Mouse (Mus musculus): ENCODE measurements around the gene Csrp1. TPM values are rescaled to one million over a fixed set of nuclear protein-coding genes. Genes with fewer than 3 reads are reported as not detected.

The Csrp1 gene
- polyA plus RNA-seq, 1 experiment from 2014 or later, result 52.9 TPM

GRCm38 (mm10) chr1:135728631-135729366, 8.9 kb downstream of the Csrp1 start:
- Histone ChIP-seq H3K9me3 (replicated peaks; ENCODE audit: control insufficient read depth, low read length) (no peaks in the 10 kb centered on the region), H3K4me2 (ENCODE audit: low read depth, low read length) (peak overlapping the region; percentile 85), H3K27me3 (ENCODE audit: control insufficient read depth, insufficient read depth, low read length) (no peaks in the 10 kb centered on the region), H3K4me1 (ENCODE audit: control insufficient read depth, insufficient read depth, low read length) (peaks cover 16% of the 10 kb centered on the region), H3K36me3 (replicated peaks; ENCODE audit: control insufficient read depth, insufficient read depth, low read depth, low read length) (no peaks in the 10 kb centered on the region), H3K27ac (replicated peaks; ENCODE audit: low read depth, low read length) (no peak overlapping the region; the same call in 1 of the 2 replicates), H3K9ac (replicated peaks; ENCODE audit: low read length) (peak overlapping the region; percentile 50), H3K4me3 (ENCODE audit: low read depth, low read length) (peak overlapping the region; percentile 45)
- ATAC-seq (replicated peaks; ENCODE audit: insufficient number of reproducible peaks, low FRiP score, low TSS enrichment, low read depth), result peak; percentile 74
- peak; percentile 94 for DNase-seq (ENCODE audit: low spot score)
- 2% methylated on average over 35 of the region's 35 CpGs for WGBS

DNA sequence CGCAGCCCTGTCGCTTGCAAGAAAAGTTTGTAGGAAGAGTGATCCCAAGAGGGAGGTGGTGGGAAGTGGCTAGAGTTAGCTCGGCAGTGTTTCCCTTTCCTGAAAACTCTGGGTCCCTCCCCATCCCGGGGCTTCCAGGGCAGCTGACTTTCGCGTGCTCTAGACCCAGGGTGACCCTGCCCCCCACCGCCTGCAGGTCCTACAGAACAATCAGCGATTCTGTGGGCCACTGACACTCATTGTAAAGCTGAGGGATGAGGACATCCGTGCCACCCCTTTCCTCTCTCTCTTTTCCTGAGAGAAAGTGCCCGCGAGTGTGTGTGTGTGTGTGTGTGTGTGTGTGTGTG, 9.5 kb downstream of the Csrp1 start:
- ATAC-seq (replicated peaks; ENCODE audit: insufficient number of reproducible peaks, low FRiP score, low TSS enrichment, low read depth), result peak; percentile 17; the same call in 1 of the 2 replicates
- H3K4me3 ChIP-seq (ENCODE audit: low read depth, low read length), result peak overlapping the region; percentile 45
- DNase-seq (ENCODE audit: low spot score), result no peak
- H3K9ac ChIP-seq (replicated peaks; ENCODE audit: low read length), result peak overlapping the region; percentile 50
- no peaks in the 10 kb centered on the region for H3K36me3 ChIP-seq (replicated peaks; ENCODE audit: control insufficient read depth, insufficient read depth, low read depth, low read length)
- peak overlapping the region; percentile 85 for H3K4me2 ChIP-seq (ENCODE audit: low read depth, low read length)
- H3K9me3 ChIP-seq (replicated peaks; ENCODE audit: control insufficient read depth, low read length), result no peaks in the 10 kb centered on the region
- no peaks in the 10 kb centered on the region for H3K27me3 ChIP-seq (ENCODE audit: control insufficient read depth, insufficient read depth, low read length)
- no peak overlapping the region; the same call in 1 of the 2 replicates for H3K27ac ChIP-seq (replicated peaks; ENCODE audit: low read depth, low read length)
- peaks cover 18% of the 10 kb centered on the region for H3K4me1 ChIP-seq (ENCODE audit: control insufficient read depth, insufficient read depth, low read length)
- WGBS, result 1% methylated on average over 11 of the region's 11 CpGs

DNA sequence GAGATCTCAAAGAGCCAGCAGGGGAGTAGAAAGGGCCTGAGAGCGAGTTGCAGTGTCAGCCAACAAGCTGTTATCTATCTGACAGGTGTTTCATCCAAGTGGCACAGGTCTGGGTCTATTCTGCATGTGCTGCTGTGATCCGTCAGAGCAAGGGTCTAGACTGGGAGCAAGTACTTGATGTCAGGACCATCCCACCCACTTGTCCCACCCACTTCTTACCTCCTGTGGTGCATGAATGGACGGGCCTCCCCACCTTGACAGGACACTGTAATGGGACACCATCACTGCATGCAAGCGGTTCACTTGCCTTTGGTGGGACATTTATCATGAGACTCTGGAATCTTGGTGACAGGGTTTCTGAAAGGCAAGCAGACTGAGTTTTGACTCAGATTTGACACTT, 10.0 kb downstream of the Csrp1 start:
- Histone ChIP-seq H3K36me3 (replicated peaks; ENCODE audit: control insufficient read depth, insufficient read depth, low read depth, low read length) (no peaks in the 10 kb centered on the region), H3K27me3 (ENCODE audit: control insufficient read depth, insufficient read depth, low read length) (no peaks in the 10 kb centered on the region), H3K4me3 (ENCODE audit: low read depth, low read length) (peak overlapping the region; percentile 45), H3K4me2 (ENCODE audit: low read depth, low read length) (peak overlapping the region; percentile 85), H3K9me3 (replicated peaks; ENCODE audit: control insufficient read depth, low read length) (no peaks in the 10 kb centered on the region), H3K27ac (replicated peaks; ENCODE audit: low read depth, low read length) (no peak overlapping the region; the same call in 1 of the 2 replicates), H3K9ac (replicated peaks; ENCODE audit: low read length) (peak overlapping the region; percentile 50), H3K4me1 (ENCODE audit: control insufficient read depth, insufficient read depth, low read length) (peaks cover 18% of the 10 kb centered on the region)
- ATAC-seq (replicated peaks; ENCODE audit: insufficient number of reproducible peaks, low FRiP score, low TSS enrichment, low read depth) (no peak), DNase-seq (ENCODE audit: low spot score) (no peak)
- WGBS, result 25% methylated on average over 4 of the region's 4 CpGs

DNA sequence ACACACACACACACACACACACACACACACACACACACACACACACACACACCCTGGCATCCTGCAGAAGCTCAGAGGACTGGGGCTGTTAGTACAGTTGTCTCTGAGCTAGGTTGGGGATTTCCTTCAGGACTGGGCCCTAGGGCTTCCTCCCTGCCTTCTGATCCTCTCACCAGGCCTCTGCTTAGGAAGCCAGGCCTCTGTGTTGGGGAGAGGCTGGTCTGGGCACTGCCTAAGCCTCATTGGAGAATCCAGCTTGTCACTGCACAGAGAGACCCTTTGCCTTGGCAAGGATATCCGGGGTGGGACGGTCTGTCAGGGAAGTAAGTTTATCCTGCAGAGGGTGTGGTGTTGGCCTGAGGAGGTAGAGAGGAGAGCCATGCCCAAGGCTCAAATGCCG, 10.4 kb downstream of the Csrp1 start:
- Histone ChIP-seq H3K27me3 (ENCODE audit: control insufficient read depth, insufficient read depth, low read length) (no peaks in the 10 kb centered on the region), H3K9ac (replicated peaks; ENCODE audit: low read length) (peak overlapping the region; percentile 7; the same call in 1 of the 2 replicates), H3K36me3 (replicated peaks; ENCODE audit: control insufficient read depth, insufficient read depth, low read depth, low read length) (no peaks in the 10 kb centered on the region), H3K4me1 (ENCODE audit: control insufficient read depth, insufficient read depth, low read length) (peaks cover 20% of the 10 kb centered on the region), H3K9me3 (replicated peaks; ENCODE audit: control insufficient read depth, low read length) (no peaks in the 10 kb centered on the region), H3K4me2 (ENCODE audit: low read depth, low read length) (peak overlapping the region; percentile 85; the same call in 1 of the 2 replicates), H3K4me3 (ENCODE audit: low read depth, low read length) (no peak overlapping the region), H3K27ac (replicated peaks; ENCODE audit: low read depth, low read length) (no peak overlapping the region)
- DNase-seq (ENCODE audit: low spot score) (no peak), ATAC-seq (replicated peaks; ENCODE audit: insufficient number of reproducible peaks, low FRiP score, low TSS enrichment, low read depth) (no peak)
- 29% methylated on average over 3 of the region's 3 CpGs for WGBS

DNA sequence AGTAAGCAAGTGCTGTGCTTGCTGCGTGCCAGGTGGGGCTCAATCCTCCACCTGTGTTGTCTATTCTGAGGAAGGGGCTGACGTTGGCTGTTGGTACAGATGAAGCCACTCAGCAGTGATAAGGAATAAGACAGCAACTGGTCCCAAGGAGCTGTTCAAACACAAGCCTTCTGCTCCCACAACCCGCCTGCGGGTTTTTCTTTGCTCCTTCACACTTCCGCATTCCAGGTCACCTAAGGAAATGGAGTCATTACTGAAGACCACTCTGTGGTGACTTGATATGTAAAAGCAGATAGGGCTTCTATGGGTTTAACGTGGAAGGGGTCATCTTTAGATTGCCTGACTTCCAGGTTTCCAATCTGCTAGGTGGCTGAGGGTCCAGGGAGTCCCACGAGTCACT, 11.5 kb downstream of the Csrp1 start:
- Histone ChIP-seq H3K9me3 (replicated peaks; ENCODE audit: control insufficient read depth, low read length) (no peaks in the 10 kb centered on the region), H3K9ac (replicated peaks; ENCODE audit: low read length) (no peak overlapping the region), H3K4me2 (ENCODE audit: low read depth, low read length) (no peak overlapping the region), H3K4me3 (ENCODE audit: low read depth, low read length) (no peak overlapping the region), H3K36me3 (replicated peaks; ENCODE audit: control insufficient read depth, insufficient read depth, low read depth, low read length) (no peaks in the 10 kb centered on the region), H3K4me1 (ENCODE audit: control insufficient read depth, insufficient read depth, low read length) (peaks cover 24% of the 10 kb centered on the region), H3K27me3 (ENCODE audit: control insufficient read depth, insufficient read depth, low read length) (no peaks in the 10 kb centered on the region), H3K27ac (replicated peaks; ENCODE audit: low read depth, low read length) (peak overlapping the region; percentile 65)
- DNase-seq (ENCODE audit: low spot score), result no peak
- no peak for ATAC-seq (replicated peaks; ENCODE audit: insufficient number of reproducible peaks, low FRiP score, low TSS enrichment, low read depth)
- 52% methylated on average over 7 of the region's 7 CpGs for WGBS

DNA sequence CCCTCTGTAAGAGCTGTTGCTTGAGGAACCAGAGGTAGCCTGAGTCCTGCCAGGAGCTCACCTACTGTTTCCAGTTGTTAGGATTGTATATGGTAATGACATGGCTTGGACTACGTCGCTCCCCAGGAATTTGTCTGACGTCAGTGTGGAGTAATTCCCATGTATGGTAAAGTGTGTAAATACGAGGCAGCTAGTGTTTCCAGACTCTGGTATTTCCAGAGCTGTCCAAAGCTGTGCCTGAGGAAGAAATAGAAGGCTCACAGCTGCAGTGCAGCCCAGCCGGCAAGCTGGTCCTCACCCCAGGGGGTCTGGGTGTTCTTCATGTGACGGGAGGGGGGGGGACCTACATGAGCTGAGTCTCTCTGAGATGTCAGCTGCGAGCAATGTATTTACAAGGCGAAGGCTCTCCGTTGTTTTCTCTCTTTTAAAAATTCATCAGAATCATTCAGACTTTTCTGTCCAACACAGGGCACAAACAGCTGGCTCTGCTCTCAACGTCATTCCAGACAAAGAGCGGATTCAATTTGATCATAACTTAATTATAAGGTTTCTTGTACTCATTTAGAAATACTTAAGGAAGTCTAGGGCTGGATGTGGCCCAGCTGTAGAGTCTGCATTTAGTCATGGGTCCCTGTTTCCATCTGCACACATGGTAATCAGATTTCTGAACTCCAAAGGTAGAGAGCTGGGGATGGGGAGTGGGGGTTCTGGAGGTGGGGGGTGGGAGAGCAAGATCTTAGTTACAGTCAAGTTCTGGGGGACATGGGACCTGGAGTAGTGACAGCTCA, 12.2 kb downstream of the Csrp1 start:
- H3K9ac ChIP-seq (replicated peaks; ENCODE audit: low read length), result no peak overlapping the region
- no peak overlapping the region for H3K4me3 ChIP-seq (ENCODE audit: low read depth, low read length)
- DNase-seq (ENCODE audit: low spot score) (peak; percentile 90), ATAC-seq (replicated peaks; ENCODE audit: insufficient number of reproducible peaks, low FRiP score, low TSS enrichment, low read depth) (peak; percentile 74)
- peak overlapping the region; percentile 65 for H3K27ac ChIP-seq (replicated peaks; ENCODE audit: low read depth, low read length)
- H3K9me3 ChIP-seq (replicated peaks; ENCODE audit: control insufficient read depth, low read length), result no peaks in the 10 kb centered on the region
- 29% methylated on average over 11 of the region's 11 CpGs for WGBS
- no peaks in the 10 kb centered on the region for H3K36me3 ChIP-seq (replicated peaks; ENCODE audit: control insufficient read depth, insufficient read depth, low read depth, low read length)
- H3K4me2 ChIP-seq (ENCODE audit: low read depth, low read length), result no peak overlapping the region
- peaks cover 24% of the 10 kb centered on the region for H3K4me1 ChIP-seq (ENCODE audit: control insufficient read depth, insufficient read depth, low read length)
- H3K27me3 ChIP-seq (ENCODE audit: control insufficient read depth, insufficient read depth, low read length), result no peaks in the 10 kb centered on the region

- no peaks in the 10 kb centered on the region for H3K9me3 ChIP-seq (replicated peaks; ENCODE audit: control insufficient read depth, low read length)
- H3K27ac ChIP-seq (replicated peaks; ENCODE audit: low read depth, low read length), result no peak overlapping the region
- no peak overlapping the region for H3K4me2 ChIP-seq (ENCODE audit: low read depth, low read length)
- WGBS, result 21% methylated on average over 6 of the region's 7 CpGs
- H3K9ac ChIP-seq (replicated peaks; ENCODE audit: low read length), result no peak overlapping the region
- no peak for ATAC-seq (replicated peaks; ENCODE audit: insufficient number of reproducible peaks, low FRiP score, low TSS enrichment, low read depth)
- H3K27me3 ChIP-seq (ENCODE audit: control insufficient read depth, insufficient read depth, low read length), result no peaks in the 10 kb centered on the region
- H3K4me1 ChIP-seq (ENCODE audit: control insufficient read depth, insufficient read depth, low read length), result peaks cover 24% of the 10 kb centered on the region
- H3K4me3 ChIP-seq (ENCODE audit: low read depth, low read length), result no peak overlapping the region
- no peaks in the 10 kb centered on the region for H3K36me3 ChIP-seq (replicated peaks; ENCODE audit: control insufficient read depth, insufficient read depth, low read depth, low read length)
- no peak for DNase-seq (ENCODE audit: low spot score)
These were observed 14.5 kb downstream of the Csrp1 start for GRCm38 (mm10) chr1:135734225-135734937.
